Mouse (Mus musculus): ENCODE measurements around the gene Pomc. TPM values are rescaled to one million over a fixed set of nuclear protein-coding genes. Genes with fewer than 3 reads are reported as not detected.
"Not testable (repeated sequence)": the region's sequence is repeated elsewhere in the genome, so short reads cannot be mapped to it uniquely, and the experiment has no call there.

The Pomc gene
- total RNA-seq, 2 experiments from 2014 or later: 2.9 to 3.6 TPM

GRCm38 (mm10) chr12:3959791-3960543, 5.2 kb downstream of the Pomc start:
- intact Hi-C loops (cut with DNase I): no loop called here
- DNase-seq (ENCODE audit: extremely low spot score in 1 of 2, low spot score in 2 of 2): peak; percentile 83 to 95

- DNase-seq (ENCODE audit: extremely low spot score in 1 of 2, low spot score in 2 of 2): peak in 1 of 2 experiments; percentile 44
- intact Hi-C loops (cut with DNase I): no loop called here
Measured at GRCm38 (mm10) chr12:3960553-3960952, 5.8 kb downstream of the Pomc start.

GRCm38 (mm10) chr12:3967196-3967595, 12.4 kb downstream of the Pomc start:
- intact Hi-C loops (cut with DNase I): no loop called here

GRCm38 (mm10) chr12:3968380-3968779, 13.6 kb downstream of the Pomc start:
- intact Hi-C loops (cut with DNase I): no loop called here
- DNase-seq (ENCODE audit: extremely low spot score in 1 of 2, low spot score in 2 of 2): no peak

More at GRCm38 (mm10) chr12:3967196-3967595, 12.4 kb downstream of the Pomc start:
- DNase-seq (ENCODE audit: extremely low spot score in 1 of 2, low spot score in 2 of 2): no peak

GRCm38 (mm10) chr12:3973169-3973568, 18.4 kb downstream of the Pomc start:
- intact Hi-C loops (cut with DNase I); DNase-seq (ENCODE audit: extremely low spot score in 1 of 2, low spot score in 2 of 2): not testable (repeated sequence)

GRCm38 (mm10) chr12:3980991-3981349, 26.2 kb downstream of the Pomc start:
- DNase-seq (ENCODE audit: extremely low spot score in 1 of 2, low spot score in 2 of 2): no peak
- intact Hi-C loops (cut with DNase I): loop anchor here (5.0 kb wide), 1 partner anchor 56 kb away; the partner anchor contains the start of gene Efr3b

- intact Hi-C loops (cut with DNase I): loop anchor here (5.0 kb wide), 1 partner anchor 56 kb away; the partner anchor contains the start of gene Efr3b
- DNase-seq (ENCODE audit: extremely low spot score in 1 of 2, low spot score in 2 of 2): peak; percentile 72 to 93
Measured at GRCm38 (mm10) chr12:3981350-3982131, 26.8 kb downstream of the Pomc start.

GRCm38 (mm10) chr12:3982257-3982656, 27.5 kb downstream of the Pomc start:
- peak in 1 of 2 experiments; percentile 73 for DNase-seq (ENCODE audit: extremely low spot score in 1 of 2, low spot score in 2 of 2)
- intact Hi-C loops (cut with DNase I): loop anchor here (5.0 kb wide), 1 partner anchor 55 kb away; the partner anchor contains the start of gene Efr3b

- DNase-seq (ENCODE audit: extremely low spot score in 1 of 2, low spot score in 2 of 2): peak; percentile 78 to 87
- intact Hi-C loops (cut with DNase I): loop anchor here (1.0 to 5.0 kb wide), 2 partner anchors 54 to 97 kb away; partner anchors contain the start of gene Efr3b
Measured at GRCm38 (mm10) chr12:3983736-3984135, 29.0 kb downstream of the Pomc start.

- intact Hi-C loops (cut with DNase I): loop anchor here (5.0 kb wide), 1 partner anchor 53 kb away; the partner anchor contains the start of gene Efr3b
- DNase-seq (ENCODE audit: extremely low spot score in 1 of 2, low spot score in 2 of 2): no peak
Measured at GRCm38 (mm10) chr12:3984446-3984845, 29.7 kb downstream of the Pomc start.

GRCm38 (mm10) chr12:3989943-3990342, 35.2 kb downstream of the Pomc start:
- DNase-seq (ENCODE audit: extremely low spot score in 1 of 2, low spot score in 2 of 2): no peak
- intact Hi-C loops (cut with DNase I): no loop called here

GRCm38 (mm10) chr12:3991047-3991446, 36.3 kb downstream of the Pomc start:
- intact Hi-C loops (cut with DNase I): no loop called here

GRCm38 (mm10) chr12:3996749-3997148, 42.0 kb downstream of the Pomc start:
- DNase-seq (ENCODE audit: extremely low spot score in 1 of 2, low spot score in 2 of 2): no peak
- intact Hi-C loops (cut with DNase I): no loop called here

More at GRCm38 (mm10) chr12:3991047-3991446, 36.3 kb downstream of the Pomc start:
- no peak for DNase-seq (ENCODE audit: extremely low spot score in 1 of 2, low spot score in 2 of 2)

GRCm38 (mm10) chr12:4000406-4000805, 45.7 kb downstream of the Pomc start:
- intact Hi-C loops (cut with DNase I): no loop called here
- peak in 1 of 2 experiments; percentile 12 for DNase-seq (ENCODE audit: extremely low spot score in 1 of 2, low spot score in 2 of 2)

GRCm38 (mm10) chr12:4004648-4005047, 49.9 kb downstream of the Pomc start:
- DNase-seq (ENCODE audit: extremely low spot score in 1 of 2, low spot score in 2 of 2): peak in 1 of 2 experiments; percentile 78
- intact Hi-C loops (cut with DNase I): no loop called here

GRCm38 (mm10) chr12:4006079-4006478, 51.3 kb downstream of the Pomc start:
- intact Hi-C loops (cut with DNase I): no loop called here

GRCm38 (mm10) chr12:4007181-4007580, 52.4 kb downstream of the Pomc start:
- intact Hi-C loops (cut with DNase I): no loop called here
- peak in 1 of 2 experiments; percentile 55 for DNase-seq (ENCODE audit: extremely low spot score in 1 of 2, low spot score in 2 of 2)

More at GRCm38 (mm10) chr12:4006079-4006478, 51.3 kb downstream of the Pomc start:
- no peak for DNase-seq (ENCODE audit: extremely low spot score in 1 of 2, low spot score in 2 of 2)

- intact Hi-C loops (cut with DNase I): no loop called here
- DNase-seq (ENCODE audit: extremely low spot score in 1 of 2, low spot score in 2 of 2): peak in 1 of 2 experiments; percentile 72
Measured at GRCm38 (mm10) chr12:4007766-4008165, 53.0 kb downstream of the Pomc start.

- intact Hi-C loops (cut with DNase I): no loop called here
- no peak for DNase-seq (ENCODE audit: extremely low spot score in 1 of 2, low spot score in 2 of 2)
Measured at GRCm38 (mm10) chr12:4008731-4009130, 54.0 kb downstream of the Pomc start.

Data from left cerebral cortex, postnatal 10 days (tissue).